Mouse (Mus musculus) kidney, postnatal 36 days (tissue): ENCODE measurements at regions not wholly inside any gene's neighbourhood (a gene's known extent, or its start where the extent isn't known, plus 50 kb on each side); places are given as distances from the start of the nearest gene placed in this dataset.

Experiments
- DNase-seq, 2 experiments: peaks; one replicate each; pipeline ENCODE4 v3.0.0; 2021 to 2022; ENCODE audit warnings: mixed read lengths in 2 of 2

- no peak for DNase-seq
Observed at GRCm38 (mm10) chr4:72688842-72689241, 163.6 kb downstream of the Aldoart1 start.

- DNase-seq = no peak
Observed at GRCm38 (mm10) chr4:72674006-72674405, 178.4 kb downstream of the Aldoart1 start.

- no peak for DNase-seq
Observed at GRCm38 (mm10) chr4:72671652-72672411, 180.6 kb downstream of the Aldoart1 start.

- DNase-seq = no peak
Observed at GRCm38 (mm10) chr4:72669827-72670494, 182.5 kb downstream of the Aldoart1 start.

GRCm38 (mm10) chr4:72664379-72664778 is 188.1 kb downstream of the Aldoart1 start:
- DNase-seq = no peak

- DNase-seq = no peak
Observed at GRCm38 (mm10) chr4:72662477-72662876, 190.0 kb downstream of the Aldoart1 start.

GRCm38 (mm10) chr4:72656206-72656605 is 196.2 kb downstream of the Aldoart1 start:
- no peak for DNase-seq

- DNase-seq = no peak
Observed at GRCm38 (mm10) chr4:72647130-72647529, 205.3 kb downstream of the Aldoart1 start.

GRCm38 (mm10) chr4:72629416-72629815 is 223.0 kb downstream of the Aldoart1 start:
- no peak for DNase-seq

- DNase-seq = no peak
Observed at GRCm38 (mm10) chr4:72627219-72627930, 225.1 kb downstream of the Aldoart1 start.

GRCm38 (mm10) chr4:72605107-72605506 is 247.3 kb downstream of the Aldoart1 start:
- DNase-seq = no peak

GRCm38 (mm10) chr4:72595494-72595893 is 256.9 kb downstream of the Aldoart1 start:
- no peak for DNase-seq

- DNase-seq = no peak
Observed at GRCm38 (mm10) chr4:72592129-72592528, 260.3 kb downstream of the Aldoart1 start.

GRCm38 (mm10) chr4:72574946-72575345 is 277.5 kb downstream of the Aldoart1 start:
- no peak for DNase-seq

- no peak for DNase-seq
Observed at GRCm38 (mm10) chr4:72571924-72572323, 280.5 kb downstream of the Aldoart1 start.

GRCm38 (mm10) chr4:72565186-72565585 is 287.2 kb downstream of the Aldoart1 start:
- DNase-seq = no peak

- no peak for DNase-seq
Observed at GRCm38 (mm10) chr4:72562909-72563676, 289.3 kb downstream of the Aldoart1 start.

GRCm38 (mm10) chr4:72554276-72554675 is 298.2 kb downstream of the Aldoart1 start:
- no peak for DNase-seq

- peak in 1 of 2 experiments; percentile 2 for DNase-seq
Observed at GRCm38 (mm10) chr4:72534563-72534962, 317.9 kb downstream of the Aldoart1 start.

GRCm38 (mm10) chr4:72524630-72525029 is 323.9 kb upstream of the Tle1 start:
- DNase-seq = no peak

- no peak for DNase-seq
Observed at GRCm38 (mm10) chr4:72524100-72524499, 323.4 kb upstream of the Tle1 start.

GRCm38 (mm10) chr4:72511220-72511619 is 310.5 kb upstream of the Tle1 start:
- no peak for DNase-seq

GRCm38 (mm10) chr4:72481748-72482147 is 281.0 kb upstream of the Tle1 start:
- DNase-seq = no peak
